Mouse (Mus musculus): ENCODE measurements at regions not wholly inside any gene's neighbourhood (a gene's known extent, or its start where the extent isn't known, plus 50 kb on each side); places are given as distances from the start of the nearest gene placed in this dataset.

GRCm38 (mm10) chr15:11572063-11572462 lies 172.6 kb upstream of the Tars start:
- no peak for DNase-seq (ENCODE audit: low spot score in 2 of 2)

DNA sequence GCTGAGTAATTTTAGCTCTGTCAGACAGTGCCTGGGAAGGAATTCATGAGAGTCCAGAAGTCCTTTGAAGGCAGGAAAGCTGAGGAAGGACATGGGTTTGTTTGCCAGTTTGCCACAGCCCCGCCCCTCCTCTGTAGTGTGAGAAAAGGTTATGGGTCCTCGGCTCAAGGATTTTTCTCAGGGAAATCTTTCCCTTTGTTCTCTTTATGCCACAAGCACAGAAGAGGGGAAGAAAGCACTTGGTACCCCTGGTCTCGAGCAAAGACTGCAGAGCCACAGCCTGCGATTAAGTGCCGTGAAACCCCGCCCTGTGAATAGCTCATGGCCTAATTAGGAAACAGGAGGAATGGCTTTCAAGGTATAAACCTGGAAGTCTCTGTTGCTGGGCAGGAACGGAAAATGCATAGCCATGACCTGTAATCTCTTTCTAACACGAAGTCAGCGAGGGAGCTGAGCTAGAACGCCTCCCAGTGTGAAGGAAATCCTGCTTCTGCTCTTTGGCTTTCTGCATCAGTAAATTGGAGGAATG lies 166.1 kb upstream of the Tars start:
- no peak for DNase-seq (ENCODE audit: low spot score in 2 of 2)

- no peak for DNase-seq (ENCODE audit: low spot score in 2 of 2)
Measured at GRCm38 (mm10) chr15:11552568-11552967, 153.1 kb upstream of the Tars start.

DNA sequence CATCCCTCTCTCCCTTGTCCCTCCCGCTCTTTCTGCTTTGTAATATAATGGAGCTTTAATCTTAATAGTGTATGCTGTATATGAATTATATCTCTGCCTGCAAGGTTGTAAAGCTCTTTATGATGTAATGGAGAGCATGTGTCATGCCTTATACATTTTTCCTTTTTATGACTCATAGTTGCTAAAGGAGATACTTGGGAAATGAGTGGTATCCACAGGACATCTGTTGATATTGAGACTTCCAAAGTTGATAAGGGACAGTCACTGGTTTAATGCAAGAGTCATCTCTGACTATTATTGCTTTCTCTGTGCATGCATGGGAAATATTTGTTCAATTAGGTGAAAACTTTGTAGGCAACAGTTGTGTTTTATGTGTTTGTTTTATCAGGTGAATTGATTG lies 152.6 kb upstream of the Tars start:
- DNase-seq (ENCODE audit: low spot score in 2 of 2) = no peak

- DNase-seq (ENCODE audit: low spot score in 2 of 2) = no peak
Measured at GRCm38 (mm10) chr15:11539485-11539884, 140.0 kb upstream of the Tars start.

DNA sequence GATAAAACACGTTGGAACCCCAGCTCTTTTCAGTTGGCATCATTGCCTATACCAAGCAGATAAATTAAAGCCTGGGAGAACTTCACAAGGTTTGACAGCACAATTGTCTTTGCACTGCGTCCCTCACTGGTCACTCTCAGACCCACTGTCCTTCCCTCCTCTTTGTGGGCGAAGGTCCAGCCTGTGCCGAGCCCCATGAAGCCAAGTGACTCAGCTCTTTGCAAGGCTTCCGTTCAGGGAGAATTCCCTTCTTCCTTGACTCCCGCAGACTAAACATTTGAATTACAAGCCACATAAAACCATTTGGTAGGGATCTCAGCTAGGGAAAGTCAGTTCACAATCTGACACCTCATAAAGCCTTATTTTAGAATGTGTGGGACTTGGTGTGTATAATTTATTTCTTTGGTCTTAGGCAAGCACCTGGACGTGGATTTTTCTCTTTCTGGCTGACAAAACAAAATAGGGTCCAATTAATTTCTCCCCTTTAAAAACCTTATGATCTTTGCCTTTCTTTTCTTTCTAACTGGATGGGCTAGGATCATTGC lies 136.7 kb upstream of the Tars start:
- DNase-seq (ENCODE audit: low spot score in 2 of 2) = no peak

DNA sequence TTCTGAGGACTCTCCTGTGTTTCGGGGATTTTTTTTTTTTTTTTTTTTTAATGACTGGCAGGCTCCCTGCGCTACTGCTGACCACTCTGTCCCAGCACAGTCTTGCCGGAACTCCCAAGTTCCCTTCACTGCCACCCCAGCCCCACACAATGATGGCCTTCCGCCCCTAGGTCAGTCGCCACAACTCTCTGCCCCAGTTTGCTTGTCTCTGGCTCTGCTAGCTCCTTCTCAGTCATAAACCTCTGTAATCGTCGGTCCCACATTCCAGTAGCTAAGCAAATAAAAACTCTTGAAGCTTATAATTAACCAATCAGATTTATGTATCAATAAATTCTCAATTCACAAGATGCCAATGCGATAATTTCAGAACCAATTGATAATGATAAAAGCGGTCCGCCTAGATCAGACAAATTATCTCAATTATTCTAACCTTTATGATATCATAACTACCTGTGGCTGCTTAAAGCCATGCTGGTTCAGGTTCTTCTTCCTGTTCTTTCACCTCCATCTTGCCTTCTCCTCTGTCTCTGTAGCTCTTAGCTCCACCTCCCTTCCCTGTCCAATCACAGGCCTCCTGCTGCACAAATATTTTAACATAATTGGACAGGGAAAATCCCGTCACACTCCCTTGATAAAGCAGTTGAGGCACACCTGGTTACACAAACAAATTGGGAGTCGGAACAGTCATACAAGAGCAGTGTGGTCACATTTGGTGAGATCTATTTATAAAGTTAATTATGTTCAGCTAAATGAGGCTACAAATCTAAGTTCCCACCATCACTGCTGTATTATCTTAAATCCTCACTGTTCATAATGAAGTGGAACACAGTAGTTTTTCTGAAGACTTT lies 135.2 kb upstream of the Tars start:
- DNase-seq (ENCODE audit: low spot score in 2 of 2) = no peak

GRCm38 (mm10) chr15:11533616-11534015 lies 134.2 kb upstream of the Tars start:
- DNase-seq (ENCODE audit: low spot score in 2 of 2) = no peak

- no peak for DNase-seq (ENCODE audit: low spot score in 2 of 2)
Measured at GRCm38 (mm10) chr15:11533002-11533610, 133.6 kb upstream of the Tars start.

- DNase-seq (ENCODE audit: low spot score in 2 of 2) = no peak
Measured at GRCm38 (mm10) chr15:11532536-11532935, 133.1 kb upstream of the Tars start.

- no peak for DNase-seq (ENCODE audit: low spot score in 2 of 2)
Measured at GRCm38 (mm10) chr15:11529819-11530810, 130.7 kb upstream of the Tars start.

GRCm38 (mm10) chr15:11524337-11525106 lies 125.1 kb upstream of the Tars start:
- no peak for DNase-seq (ENCODE audit: low spot score in 2 of 2)

DNA sequence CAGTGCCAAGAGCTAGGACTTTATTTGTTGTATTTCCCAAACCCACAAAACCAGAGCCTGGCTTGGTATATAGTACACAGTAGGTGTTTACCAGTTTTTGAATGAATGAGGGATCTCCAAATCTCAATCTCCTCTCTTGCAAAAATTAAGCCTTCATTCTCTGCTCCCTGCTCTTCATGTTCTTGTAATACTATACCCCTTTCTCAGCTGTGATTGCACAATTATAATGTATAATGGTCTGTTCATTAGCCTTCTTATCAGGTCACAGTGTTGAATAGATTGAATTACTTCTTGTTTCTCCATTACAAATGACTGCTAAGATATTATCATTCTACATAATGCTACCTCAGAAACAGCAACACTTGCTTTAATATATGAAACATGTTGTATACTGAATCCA lies 119.1 kb upstream of the Tars start:
- DNase-seq (ENCODE audit: low spot score in 2 of 2) = no peak

DNA sequence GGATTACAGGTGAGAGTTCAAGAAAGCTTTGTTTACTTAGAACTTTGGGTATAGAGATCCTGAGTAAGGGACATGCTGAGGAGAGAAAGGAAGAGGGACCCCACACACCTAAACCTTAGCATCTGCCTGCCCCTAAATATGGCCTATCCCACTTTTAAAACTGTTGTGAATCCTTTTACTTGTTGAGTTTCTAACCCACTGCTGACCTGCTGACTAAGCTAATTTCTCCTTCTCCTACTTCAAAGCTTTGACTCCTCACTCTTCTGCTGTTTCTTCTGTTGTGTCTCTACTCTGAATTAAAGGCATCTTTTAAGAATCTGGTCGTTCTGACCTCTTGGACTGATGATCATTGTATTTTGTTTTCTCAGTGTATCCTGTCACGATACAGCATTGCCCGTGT lies 118.4 kb upstream of the Tars start:
- DNase-seq (ENCODE audit: low spot score in 2 of 2) = no peak

GRCm38 (mm10) chr15:11505076-11505639 lies 105.7 kb upstream of the Tars start:
- no peak for DNase-seq (ENCODE audit: low spot score in 2 of 2)

GRCm38 (mm10) chr15:11496436-11496835 lies 97.0 kb upstream of the Tars start:
- DNase-seq (ENCODE audit: low spot score in 2 of 2) = no peak

GRCm38 (mm10) chr15:11489116-11489515 lies 89.7 kb upstream of the Tars start:
- DNase-seq (ENCODE audit: low spot score in 2 of 2) = no peak

DNA sequence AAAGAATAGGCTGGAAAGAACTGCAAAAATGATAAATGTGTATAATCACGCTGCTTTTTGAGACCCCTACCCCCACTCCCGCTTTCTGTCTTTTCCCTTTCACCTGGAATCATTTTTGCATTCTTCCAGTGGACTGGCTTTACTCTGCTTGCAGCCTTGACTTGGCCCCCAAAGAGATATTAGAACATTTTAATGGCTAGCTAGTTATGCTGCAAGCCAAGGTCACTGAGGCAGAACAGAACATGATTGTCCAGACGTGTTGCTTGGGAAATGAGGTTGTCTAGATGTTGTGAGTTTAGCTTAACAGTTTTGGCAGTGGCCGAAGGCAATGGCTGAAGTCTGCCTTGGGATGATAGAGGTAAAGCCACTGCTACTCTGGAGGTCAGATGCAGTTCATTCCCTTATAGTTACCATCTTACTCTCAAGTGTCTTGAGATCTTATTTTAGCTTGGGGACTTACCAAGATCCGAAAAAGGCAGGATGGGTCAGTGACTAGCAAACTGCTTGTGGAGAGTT lies 87.9 kb upstream of the Tars start:
- no peak for DNase-seq (ENCODE audit: low spot score in 2 of 2)

DNA sequence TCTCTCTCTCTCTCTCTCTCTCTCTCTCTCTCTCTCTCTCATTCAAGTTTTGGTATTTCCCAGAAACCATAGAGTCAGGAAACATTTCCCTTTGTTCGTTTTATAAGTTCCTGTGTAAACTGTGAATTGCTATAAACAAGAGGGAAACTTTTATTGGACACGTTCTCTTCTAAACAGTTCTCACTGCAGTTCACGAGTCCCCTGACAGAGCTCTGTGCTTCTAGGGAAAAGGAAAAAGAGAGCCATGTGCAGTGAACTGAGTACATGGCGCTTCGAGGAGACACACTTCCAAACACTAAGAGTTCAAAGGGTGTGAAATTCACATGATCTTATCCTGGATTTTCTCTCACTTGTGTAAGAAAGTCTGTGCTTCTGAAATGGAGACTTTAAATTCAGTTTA lies 84.5 kb upstream of the Tars start:
- DNase-seq (ENCODE audit: low spot score in 2 of 2) = no peak
